Mouse (Mus musculus): ENCODE measurements at regions not wholly inside any gene's neighbourhood (a gene's known extent, or its start where the extent isn't known, plus 50 kb on each side); places are given as distances from the start of the nearest gene placed in this dataset.

- no peak overlapping the region for H3K4me2 ChIP-seq
- H3K4me3 ChIP-seq: no peak overlapping the region
- no peaks in the 10 kb centered on the region for H3K27me3 ChIP-seq
- no peak overlapping the region for H3K9ac ChIP-seq
- H3K9me3 ChIP-seq (replicated peaks): no peaks in the 10 kb centered on the region
- no peak overlapping the region for H3K27ac ChIP-seq
- no peaks in the 10 kb centered on the region for H3K36me3 ChIP-seq (ENCODE audit: poor library complexity, severe bottlenecking)
- H3K4me1 ChIP-seq: no peaks in the 10 kb centered on the region
- ATAC-seq: no peak
These were observed 354.2 kb downstream of the Basp1 start for GRCm38 (mm10) chr15:25059347-25059746.

GRCm38 (mm10) chr15:25047875-25048274, 365.7 kb downstream of the Basp1 start:
- peak; percentile 36; the same call in 1 of the 2 replicates for ATAC-seq
- Histone ChIP-seq H3K4me1 (0 out of 2 replicates have a peak, but pooled peaks cover 2% of the 10 kb centered on the region), H3K4me3 (no peak overlapping the region), H3K9me3 (replicated peaks) (no peaks in the 10 kb centered on the region), H3K9ac (no peak overlapping the region), H3K4me2 (no peak overlapping the region), H3K27ac (no peak overlapping the region), H3K27me3 (no peaks in the 10 kb centered on the region), H3K36me3 (ENCODE audit: poor library complexity, severe bottlenecking) (no peaks in the 10 kb centered on the region)
- 37% methylated on average over 1 of the region's 1 CpGs for WGBS

- 0 out of 2 replicates have a peak, but pooled peaks cover 2% of the 10 kb centered on the region for H3K4me1 ChIP-seq
- no peak overlapping the region for H3K9ac ChIP-seq
- H3K9me3 ChIP-seq (replicated peaks): no peaks in the 10 kb centered on the region
- H3K27me3 ChIP-seq: no peaks in the 10 kb centered on the region
- no peaks in the 10 kb centered on the region for H3K36me3 ChIP-seq (ENCODE audit: poor library complexity, severe bottlenecking)
- H3K4me3 ChIP-seq: no peak overlapping the region
- WGBS: 48% methylated on average over 5 of the region's 5 CpGs
- no peak for ATAC-seq
- no peak overlapping the region for H3K4me2 ChIP-seq
- no peak overlapping the region for H3K27ac ChIP-seq
These were observed 366.9 kb downstream of the Basp1 start for GRCm38 (mm10) chr15:25046514-25047138.

GRCm38 (mm10) chr15:25036231-25036630, 377.3 kb downstream of the Basp1 start:
- H3K27me3 ChIP-seq: no peaks in the 10 kb centered on the region
- H3K4me2 ChIP-seq: no peak overlapping the region
- H3K4me3 ChIP-seq: no peak overlapping the region
- H3K4me1 ChIP-seq: no peaks in the 10 kb centered on the region
- no peak for ATAC-seq
- no peaks in the 10 kb centered on the region for H3K36me3 ChIP-seq (ENCODE audit: poor library complexity, severe bottlenecking)
- no peaks in the 10 kb centered on the region for H3K9me3 ChIP-seq (replicated peaks)
- WGBS: 89% methylated on average over 3 of the region's 3 CpGs
- H3K27ac ChIP-seq: no peak overlapping the region
- no peak overlapping the region for H3K9ac ChIP-seq

- ATAC-seq: no peak; the same call in 1 of the 2 replicates
- H3K4me3 ChIP-seq: no peak overlapping the region
- no peak overlapping the region for H3K9ac ChIP-seq
- H3K4me2 ChIP-seq: no peak overlapping the region
- H3K27ac ChIP-seq: no peak overlapping the region
- peaks cover 15% of the 10 kb centered on the region for H3K4me1 ChIP-seq
- no peaks in the 10 kb centered on the region for H3K9me3 ChIP-seq (replicated peaks)
- 58% methylated on average over 8 of the region's 8 CpGs for WGBS
- no peaks in the 10 kb centered on the region for H3K36me3 ChIP-seq (ENCODE audit: poor library complexity, severe bottlenecking)
- H3K27me3 ChIP-seq: no peaks in the 10 kb centered on the region
These were observed 385.7 kb downstream of the Basp1 start for GRCm38 (mm10) chr15:25027865-25028264.

GRCm38 (mm10) chr15:25026786-25027461, 386.6 kb downstream of the Basp1 start:
- peak; percentile 80 for ATAC-seq
- Histone ChIP-seq H3K4me1 (peaks cover 15% of the 10 kb centered on the region), H3K27me3 (no peaks in the 10 kb centered on the region), H3K4me3 (peak overlapping the region; percentile 25), H3K36me3 (ENCODE audit: poor library complexity, severe bottlenecking) (no peaks in the 10 kb centered on the region), H3K27ac (peak overlapping the region; percentile 84), H3K9ac (peak overlapping the region; percentile 48), H3K9me3 (replicated peaks) (no peaks in the 10 kb centered on the region), H3K4me2 (peak overlapping the region; percentile 54)
- 3% methylated on average over 15 of the region's 15 CpGs for WGBS

- Histone ChIP-seq H3K9ac (no peak overlapping the region), H3K4me3 (no peak overlapping the region), H3K27me3 (no peaks in the 10 kb centered on the region), H3K27ac (peak overlapping the region; percentile 40), H3K4me2 (peak overlapping the region; percentile 29), H3K36me3 (ENCODE audit: poor library complexity, severe bottlenecking) (no peaks in the 10 kb centered on the region), H3K9me3 (replicated peaks) (no peaks in the 10 kb centered on the region), H3K4me1 (peaks cover 15% of the 10 kb centered on the region)
- 0 out of 2 replicates have a peak, but pooled peaks have one; percentile 39 for ATAC-seq
- WGBS: 5% methylated on average over 8 of the region's 8 CpGs
These were observed 387.2 kb downstream of the Basp1 start for GRCm38 (mm10) chr15:25026351-25026750.

GRCm38 (mm10) chr15:25020916-25021315, 392.6 kb downstream of the Basp1 start:
- Histone ChIP-seq H3K9ac (no peak overlapping the region), H3K27ac (0 out of 2 replicates have a peak overlapping the region, but pooled peaks have one; percentile 48), H3K9me3 (replicated peaks) (no peaks in the 10 kb centered on the region), H3K4me2 (no peak overlapping the region), H3K4me3 (no peak overlapping the region), H3K4me1 (peaks cover 21% of the 10 kb centered on the region), H3K27me3 (no peaks in the 10 kb centered on the region), H3K36me3 (ENCODE audit: poor library complexity, severe bottlenecking) (no peaks in the 10 kb centered on the region)
- ATAC-seq: no peak
- WGBS: 63% methylated on average over 3 of the region's 3 CpGs

- Histone ChIP-seq H3K4me2 (peak overlapping the region; percentile 18; the same call in 1 of the 2 replicates), H3K4me1 (peaks cover 21% of the 10 kb centered on the region), H3K9me3 (replicated peaks) (no peaks in the 10 kb centered on the region), H3K27me3 (no peaks in the 10 kb centered on the region), H3K4me3 (no peak overlapping the region), H3K9ac (no peak overlapping the region), H3K36me3 (ENCODE audit: poor library complexity, severe bottlenecking) (no peaks in the 10 kb centered on the region), H3K27ac (peak overlapping the region; percentile 61)
- 64% methylated on average over 12 of the region's 12 CpGs for WGBS
- peak; percentile 95 for ATAC-seq
These were observed 394.1 kb downstream of the Basp1 start for GRCm38 (mm10) chr15:25019352-25019941.

- H3K4me1 ChIP-seq: peaks cover 21% of the 10 kb centered on the region
- H3K36me3 ChIP-seq (ENCODE audit: poor library complexity, severe bottlenecking): no peaks in the 10 kb centered on the region
- no peaks in the 10 kb centered on the region for H3K9me3 ChIP-seq (replicated peaks)
- WGBS: 76% methylated on average over 3 of the region's 3 CpGs
- H3K4me3 ChIP-seq: no peak overlapping the region
- peak; percentile 37; the same call in 1 of the 2 replicates for ATAC-seq
- H3K27me3 ChIP-seq: no peaks in the 10 kb centered on the region
- H3K27ac ChIP-seq: peak overlapping the region; percentile 61
- H3K4me2 ChIP-seq: no peak overlapping the region
- no peak overlapping the region for H3K9ac ChIP-seq
These were observed 394.6 kb downstream of the Basp1 start for GRCm38 (mm10) chr15:25018937-25019336.

- no peak overlapping the region for H3K27ac ChIP-seq
- H3K27me3 ChIP-seq: no peaks in the 10 kb centered on the region
- no peak for ATAC-seq
- no peaks in the 10 kb centered on the region for H3K36me3 ChIP-seq (ENCODE audit: poor library complexity, severe bottlenecking)
- no peak overlapping the region for H3K4me3 ChIP-seq
- H3K9ac ChIP-seq: no peak overlapping the region
- no peaks in the 10 kb centered on the region for H3K4me1 ChIP-seq
- WGBS: 88% methylated on average over 2 of the region's 2 CpGs
- H3K9me3 ChIP-seq (replicated peaks): no peaks in the 10 kb centered on the region
- H3K4me2 ChIP-seq: no peak overlapping the region
These were observed 405.8 kb downstream of the Basp1 start for GRCm38 (mm10) chr15:25007720-25008119.

- H3K9me3 ChIP-seq (replicated peaks): no peaks in the 10 kb centered on the region
- no peak for ATAC-seq
- H3K27me3 ChIP-seq: no peaks in the 10 kb centered on the region
- H3K27ac ChIP-seq: no peak overlapping the region
- no peak overlapping the region for H3K4me2 ChIP-seq
- no peak overlapping the region for H3K9ac ChIP-seq
- no peaks in the 10 kb centered on the region for H3K4me1 ChIP-seq
- no peak overlapping the region for H3K4me3 ChIP-seq
- no peaks in the 10 kb centered on the region for H3K36me3 ChIP-seq (ENCODE audit: poor library complexity, severe bottlenecking)
- 92% methylated on average over 3 of the region's 3 CpGs for WGBS
These were observed 413.4 kb downstream of the Basp1 start for GRCm38 (mm10) chr15:25000171-25000570.
